Mouse (Mus musculus): Measurements from ENCODE around the gene Sf3b3.

- no peak for TF ChIP-seq CTCF (IDR thresholded peaks at IDR 0.05; ENCODE audit: insufficient read depth, low read length)
- TF ChIP-seq POLR2A (IDR thresholded peaks at IDR 0.05; ENCODE audit: borderline replicate concordance, extremely low read depth, low read depth, low read length): no peak
Observed at GRCm38 (mm10) chr8:110790270-110790669, 56.3 kb downstream of the Sf3b3 start.
